29 mouse cellular contexts compared by ENCODE assay signal in the genomic region with DNA sequence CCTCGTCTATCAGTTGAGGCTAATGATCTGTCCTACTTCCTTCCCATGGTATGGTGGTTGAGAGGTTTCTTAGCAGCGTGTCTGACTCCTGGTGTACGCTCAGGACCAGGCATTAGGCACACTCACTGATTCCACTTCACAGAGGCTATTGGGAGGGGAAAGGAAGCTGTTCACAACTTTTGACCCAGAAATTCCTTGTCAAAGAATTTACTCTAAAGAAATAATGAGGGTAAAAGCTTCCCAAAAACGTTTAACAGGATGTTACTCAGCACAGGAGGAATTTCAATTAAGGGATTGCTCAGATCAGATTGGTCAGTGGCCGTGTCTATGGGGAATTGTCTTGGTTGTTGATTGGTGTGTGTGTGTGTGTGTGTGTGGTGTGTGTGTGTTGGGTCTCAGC. TPM values are rescaled to one million over a fixed set of nuclear protein-coding genes. Genes with fewer than 3 reads are reported as not detected.
DNase-seq lines count a peak whose midpoint lies in the region; ATAC-seq and TF ChIP-seq lines count a peak whose summit lies in the region.
"Had no signal": no experiment of that assay in that cellular context is flagged by ENCODE, and none has a peak within 500 bp of the region (broad histone marks: within the 10 kb centered on the region; RNA-seq: fewer than 3 reads in every experiment).

No protein-coding gene starts in this region.

- H3K36me3 ChIP-seq in megakaryocyte, embryonic 14.5 days (replicated peaks; ENCODE audit: low read length): peaks cover 10% of the 10 kb centered on the region
- H3K36me3 ChIP-seq in hindbrain, embryonic 10.5 days: no peaks in the 10 kb centered on the region
- H3K36me3 ChIP-seq: embryonic facial prominence, embryonic 15.5 days; forebrain, embryonic 10.5 days; heart, embryonic 13.5 days; hindbrain, embryonic 13.5 days had no signal

- no peak overlapping the region for H3K4me3 ChIP-seq in gastrocnemius, adult 2 months
- H3K4me3 ChIP-seq in megakaryocyte, embryonic 14.5 days (replicated peaks): peak overlapping the region; percentile 60
- H3K4me3 ChIP-seq in hindbrain, embryonic 10.5 days: no peak overlapping the region
- H3K4me3 ChIP-seq: embryonic facial prominence, embryonic 15.5 days; erythroblast, embryonic 14.5 days; forebrain, embryonic 10.5 days; heart, embryonic 13.5 days; hindbrain, embryonic 13.5 days had no signal

- no peak for DNase-seq in gastrocnemius, adult 2 months
- no peak for DNase-seq in gastrocnemius, postnatal 4 days (ENCODE audit: low spot score in 2 of 2)
- DNase-seq in retina, embryonic 14.5 days (ENCODE audit: low spot score): peak; percentile 6
- no peak for DNase-seq in hindbrain, embryonic 10.5 days (ENCODE audit: low spot score)
- no peak for DNase-seq in frontal cortex, postnatal 25 days (ENCODE audit: low spot score in 2 of 2)
- DNase-seq: adrenal gland, postnatal 14 days; cerebellum, adult 11 months; cerebellum, adult 8-10 months; cerebellum, postnatal 14 days; embryo, embryonic 11 days; gastrocnemius, postnatal 10 days; heart, postnatal 36 days had no signal

- H3K4me1 ChIP-seq in megakaryocyte, embryonic 14.5 days: peaks cover 68% of the 10 kb centered on the region
- H3K4me1 ChIP-seq in hindbrain, embryonic 10.5 days (replicated peaks): no peaks in the 10 kb centered on the region
- H3K4me1 ChIP-seq: embryonic facial prominence, embryonic 15.5 days; forebrain, embryonic 10.5 days; hindbrain, embryonic 13.5 days had no signal

- ATAC-seq in megakaryocyte, adult 5-6 weeks (ENCODE audit: poor library complexity, severe bottlenecking): no peak
- ATAC-seq: activated CD4-positive, CD25-positive, alpha-beta regulatory T cell, adult 4 months; forebrain, embryonic 14.5 days; hindbrain, postnatal 0 days; Patski had no signal

- peak overlapping the region; percentile 13; the same call in 1 of the 2 replicates for H3K27ac ChIP-seq in gastrocnemius, adult 2 months
- no peak overlapping the region for H3K27ac ChIP-seq in hindbrain, embryonic 10.5 days
- H3K27ac ChIP-seq: embryonic facial prominence, embryonic 15.5 days; forebrain, embryonic 10.5 days; heart, embryonic 13.5 days; hindbrain, embryonic 13.5 days; hindbrain, postnatal 0 days had no signal

- H3K9me3 ChIP-seq in megakaryocyte, embryonic 14.5 days: no peaks in the 10 kb centered on the region
- H3K9me3 ChIP-seq in hindbrain, embryonic 10.5 days: no peaks in the 10 kb centered on the region
- H3K9me3 ChIP-seq: embryonic facial prominence, embryonic 15.5 days; forebrain, embryonic 10.5 days; heart, embryonic 13.5 days; hindbrain, embryonic 13.5 days had no signal

- H3K27me3 ChIP-seq in megakaryocyte, embryonic 14.5 days (replicated peaks): no peaks in the 10 kb centered on the region
- H3K27me3 ChIP-seq in hindbrain, embryonic 10.5 days (ENCODE audit: insufficient read depth, poor library complexity, severe bottlenecking): no peaks in the 10 kb centered on the region
- H3K27me3 ChIP-seq: embryonic facial prominence, embryonic 15.5 days; heart, embryonic 13.5 days; hindbrain, embryonic 13.5 days had no signal

- 65% methylated on average over 5 of the region's 5 CpGs for WGBS in hindbrain, embryonic 10.5 days

- intact Hi-C loops in gastrocnemius, adult 2 months (cut with DNase I): no loop called here

- TF ChIP-seq CTCF in gastrocnemius, adult 2 months (IDR thresholded peaks at IDR 0.05): no peak

RNA-seq across cellular contexts. Expression of gene Tmem273, which starts 1.9 kb away (rescaled TPM):
- under 1 TPM in 1 of 2 experiments, not detected in 1; 0.25 TPM for total RNA-seq in gastrocnemius, adult 2 months (2021)
- total RNA-seq in gastrocnemius, postnatal 4 days (2021): 1 to 10 TPM in 1 of 2 experiments, under 1 TPM in 1; 0.70 to 1.1 TPM
- polyA plus RNA-seq in megakaryocyte, embryonic 14.5 days (2012; ENCODE audit: insufficient read depth, low replicate concordance): 1.7 TPM in 1 of 2 replicates, not detected in the other
- 12.3 and 15.3 TPM in 2 replicates for total RNA-seq in megakaryocyte, adult 5-6 weeks (2015)
- total RNA-seq in megakaryocyte, adult 5-6 weeks (2017): 7.8 and 10.1 TPM in 2 replicates
- 0.43 and 0.62 TPM in 2 replicates for polyA plus RNA-seq in hindbrain, embryonic 10.5 days (2016; fragmentation: Nextera tagmentation; extraction: Ambion mirVana)
- total RNA-seq: MEL had no signal
- polyA plus RNA-seq: erythroblast, embryonic 14.5 days; Patski had no signal

RNA-seq across cellular contexts. Expression of gene Fam170b, which starts 46.1 kb away (rescaled TPM):
- total RNA-seq in gastrocnemius, adult 2 months (2021): not detected
- not detected for total RNA-seq in gastrocnemius, postnatal 4 days (2021)
- polyA plus RNA-seq in megakaryocyte, embryonic 14.5 days (2012; ENCODE audit: insufficient read depth, low replicate concordance): not detected in 2 replicates
- total RNA-seq in megakaryocyte, adult 5-6 weeks (2015): not detected in 2 replicates
- not detected in 2 replicates for total RNA-seq in megakaryocyte, adult 5-6 weeks (2017)
- polyA plus RNA-seq in hindbrain, embryonic 10.5 days (2016; fragmentation: Nextera tagmentation; extraction: Ambion mirVana): not detected in 2 replicates
- total RNA-seq: adrenal gland, postnatal 14 days; common myeloid progenitor, adult 5-6 weeks; gastrocnemius, postnatal 10 days; heart, adult 8-10 months; hindbrain, postnatal 0 days; MEL had no signal
- polyA plus RNA-seq: activated CD4-positive, CD25-positive, alpha-beta regulatory T cell, adult 4 months; C2C12; embryonic facial prominence, embryonic 11.5 days; erythroblast, embryonic 14.5 days; forebrain, embryonic 10.5 days; forebrain, embryonic 14.5 days; hindbrain, embryonic 13.5 days; hindbrain, postnatal 0 days; intestine, embryonic 14.5 days; Patski had no signal

Comparison
In these comparisons a context has a peak if more than half of its experiments do, and no peak if none do; other contexts are left out.
1. RNA of gene Tmem273, which starts 1.9 kb away (total RNA-seq): 7.8 to 15.3 TPM in megakaryocyte, adult 5-6 weeks; 0.70 to 1.1 TPM in gastrocnemius, postnatal 4 days and 0.25 TPM in gastrocnemius, adult 2 months; every median in the first group is over 4 times any median in the second.